Mouse (Mus musculus) kidney, embryonic 15.5 days (tissue): ENCODE measurements around the gene Ccdc152. TPM values are rescaled to one million over a fixed set of nuclear protein-coding genes. Genes with fewer than 3 reads are reported as not detected.

Experiments
- ATAC-seq: fragments of 200-750 bp; cut with Nextera tagmentation; replicated peaks from 2 replicates; pipeline ENCODE4 v1.8.0; 2017; ENCODE audit warnings: moderate TSS enrichment; ENCODE audit not compliant: low FRiP score
- H3K27ac ChIP-seq: fragments of 300-500 bp; sonication (generic); 2 replicates; pipeline ENCODE4 v1.5.1; 2015; ENCODE audit warnings: mild to moderate bottlenecking, inconsistent platforms
- H3K27me3 ChIP-seq: fragments of 300-500 bp; sonication (generic); 2 replicates; pipeline ENCODE4 v1.6.1; 2015; ENCODE audit warnings: inconsistent platforms
- H3K36me3 ChIP-seq: fragments of 300-500 bp; sonication (generic); 2 replicates; pipeline ENCODE4 v1.6.1; 2015; ENCODE audit warnings: inconsistent platforms
- H3K4me1 ChIP-seq: fragments of 300-500 bp; sonication (generic); 2 replicates; pipeline ENCODE4 v1.6.1; 2015; ENCODE audit warnings: inconsistent platforms
- H3K4me2 ChIP-seq: fragments of 300-500 bp; sonication (generic); 2 replicates; pipeline ENCODE4 v1.6.1; 2015; ENCODE audit warnings: moderate library complexity, mild to moderate bottlenecking, inconsistent platforms
- H3K4me3 ChIP-seq: fragments of 300-500 bp; sonication (generic); replicated peaks from 2 replicates; pipeline ENCODE4 v1.5.1; 2015; ENCODE audit warnings: mild to moderate bottlenecking, inconsistent platforms
- H3K9ac ChIP-seq: fragments of 300-500 bp; sonication (generic); 2 replicates; pipeline ENCODE4 v1.6.1; 2015; ENCODE audit warnings: mild to moderate bottlenecking, inconsistent platforms
- H3K9me3 ChIP-seq: fragments of 300-500 bp; sonication (generic); replicated peaks from 2 replicates; pipeline ENCODE4 v1.6.1; 2016; ENCODE audit warnings: inconsistent platforms
- WGBS: fragments of 180-500 bp; shearing (Covaris S2); methylation state at CpG from one replicate; pipeline ENCODE4 v1.1.7; 2015; ENCODE audit warnings: mixed read lengths; 5-methylcytosine and 5-hydroxymethylcytosine counted together
- polyA plus RNA-seq: library from polyadenylated mRNA; unstranded; fragments of >200 nt; fragmentation: Nextera tagmentation; extraction: Ambion mirVana; gene quantifications from 2 replicates; pipeline ENCODE4 v1.2.1, GENCODE M21; 2015

Gene Ccdc152
- polyA plus RNA-seq, result 0.37 TPM in 1 of 2 replicates, not detected in the other

DNA sequence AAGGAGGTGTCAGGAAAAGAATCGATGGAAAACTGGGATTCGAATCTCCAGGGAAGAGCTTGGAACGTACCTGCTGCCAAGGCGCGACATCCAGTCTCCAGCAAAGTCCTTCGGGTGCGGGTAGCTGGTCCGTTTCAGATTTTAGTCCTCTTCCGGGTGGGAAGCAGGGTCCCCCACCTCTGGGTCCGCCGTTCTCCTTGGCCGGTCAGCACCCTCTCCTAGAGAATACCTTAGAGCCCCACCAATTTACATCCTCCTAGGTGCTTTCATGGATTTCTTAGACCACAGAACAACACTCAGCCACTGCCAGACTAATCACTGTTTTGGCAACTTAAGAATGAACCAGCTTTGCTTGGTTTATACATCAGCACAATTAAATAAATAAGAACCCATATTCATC lies at the start of gene Ccdc152:
Gene Ccdc152 (minus strand): TSS at position 101 of the 400 bp plus-strand sequence.
- Histone ChIP-seq H3K27me3 (no peaks in the 10 kb centered on the region), H3K4me2 (no peak within 1 kb of the TSS), H3K9me3 (no peaks in the 10 kb centered on the region), H3K4me1 (no peaks in the 10 kb centered on the region), H3K4me3 (no peak within 1 kb of the TSS), H3K36me3 (no peaks in the 10 kb centered on the region), H3K27ac (no peak within 1 kb of the TSS), H3K9ac (no peak within 1 kb of the TSS)
- 91% methylated on average over 12 of the region's 12 CpGs for WGBS
- ATAC-seq, result no peak

DNA sequence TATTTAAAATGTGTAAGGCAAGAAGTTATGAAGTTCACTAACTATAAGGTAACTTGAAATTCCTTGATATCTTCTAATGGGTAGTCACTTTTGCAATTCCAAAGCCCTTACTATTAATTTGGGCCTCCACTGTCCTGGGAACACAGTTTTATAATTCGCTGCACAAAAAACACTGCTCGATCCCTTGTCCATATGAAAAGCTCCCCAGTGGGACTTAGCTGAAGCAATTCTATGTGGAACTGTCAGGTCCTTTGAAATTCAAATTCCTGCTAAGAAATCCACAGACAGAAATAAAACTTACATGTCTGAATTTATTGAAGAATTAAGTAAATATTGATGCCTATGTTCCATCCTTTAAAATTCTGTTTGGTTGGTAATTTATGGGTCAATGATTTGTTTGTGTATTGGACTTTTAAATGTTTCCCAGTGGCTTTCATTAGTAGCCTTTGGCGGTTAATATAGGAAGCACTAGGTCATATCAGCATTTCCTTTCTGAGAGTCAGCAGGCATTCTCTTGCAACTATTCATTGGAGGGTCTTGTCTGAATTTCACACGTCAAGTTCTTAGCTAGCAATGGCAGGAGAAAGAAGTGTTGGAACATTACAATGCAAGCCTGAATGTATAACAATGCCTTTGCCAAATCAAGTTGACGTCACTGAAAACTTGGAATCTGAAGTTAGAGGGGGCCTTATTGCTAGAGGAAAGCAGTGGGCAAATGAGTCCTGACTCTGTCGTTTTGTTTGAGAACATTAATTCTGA lies 46.2 kb upstream of the Ccdc152 start:
- Histone ChIP-seq H3K36me3 (0 out of 2 replicates have a peak, but pooled peaks cover 2% of the 10 kb centered on the region), H3K4me1 (no peaks in the 10 kb centered on the region), H3K27ac (no peak overlapping the region), H3K4me3 (no peak overlapping the region), H3K9ac (no peak overlapping the region), H3K9me3 (no peaks in the 10 kb centered on the region), H3K27me3 (no peaks in the 10 kb centered on the region), H3K4me2 (no peak overlapping the region)
- 69% methylated on average over 6 of the region's 6 CpGs for WGBS
- no peak for ATAC-seq

DNA sequence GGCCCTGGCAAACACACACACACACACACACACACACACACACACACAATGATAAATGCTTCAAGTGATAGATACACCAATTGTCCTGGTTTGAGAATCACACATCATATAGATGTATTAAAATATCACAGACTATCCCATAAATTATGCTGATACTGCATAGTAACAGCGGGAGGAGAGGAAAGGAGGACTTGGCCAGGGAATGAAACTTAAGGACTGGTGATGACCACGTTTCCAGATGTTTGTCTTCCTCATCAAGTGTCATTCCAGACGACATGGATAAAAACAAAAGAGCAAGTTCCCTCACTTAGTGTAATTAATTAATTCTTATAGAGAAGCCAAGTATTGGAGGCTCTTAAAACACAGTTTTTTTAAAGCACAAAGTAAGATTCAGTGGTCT lies 43.4 kb upstream of the Ccdc152 start:
- H3K36me3 ChIP-seq, result peaks cover 13% of the 10 kb centered on the region
- H3K9ac ChIP-seq, result no peak overlapping the region
- H3K9me3 ChIP-seq, result no peaks in the 10 kb centered on the region
- no peak for ATAC-seq
- H3K27ac ChIP-seq, result no peak overlapping the region
- H3K4me2 ChIP-seq, result no peak overlapping the region
- H3K4me1 ChIP-seq, result no peaks in the 10 kb centered on the region
- WGBS, result 33% methylated on average over 3 of the region's 3 CpGs
- H3K27me3 ChIP-seq, result no peaks in the 10 kb centered on the region
- H3K4me3 ChIP-seq, result no peak overlapping the region

DNA sequence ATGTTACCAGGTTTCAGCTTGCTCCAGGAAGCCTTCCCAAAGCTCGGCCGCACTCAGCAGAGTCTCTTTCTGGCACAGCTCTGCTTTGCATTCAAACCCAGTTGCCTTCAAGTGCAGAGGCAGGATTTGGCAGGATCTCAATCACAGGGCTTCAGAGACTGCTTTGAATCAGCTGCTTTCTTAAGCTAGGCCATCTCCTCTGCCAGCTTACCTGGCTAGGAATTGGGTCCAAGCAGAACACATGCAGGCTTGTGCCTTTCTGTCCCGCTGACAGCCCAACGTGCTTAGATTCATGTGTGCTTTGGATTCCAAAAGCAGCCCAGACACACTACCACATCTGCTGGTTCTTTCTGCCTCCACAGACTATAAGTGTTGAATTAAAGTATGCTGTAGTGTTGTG lies 41.2 kb upstream of the Ccdc152 start:
- WGBS, result 90% methylated on average over 4 of the region's 4 CpGs
- Histone ChIP-seq H3K4me3 (no peak overlapping the region), H3K9me3 (no peaks in the 10 kb centered on the region), H3K27ac (no peak overlapping the region), H3K4me1 (no peaks in the 10 kb centered on the region), H3K9ac (no peak overlapping the region), H3K36me3 (peaks cover 28% of the 10 kb centered on the region), H3K4me2 (no peak overlapping the region), H3K27me3 (no peaks in the 10 kb centered on the region)
- no peak for ATAC-seq

DNA sequence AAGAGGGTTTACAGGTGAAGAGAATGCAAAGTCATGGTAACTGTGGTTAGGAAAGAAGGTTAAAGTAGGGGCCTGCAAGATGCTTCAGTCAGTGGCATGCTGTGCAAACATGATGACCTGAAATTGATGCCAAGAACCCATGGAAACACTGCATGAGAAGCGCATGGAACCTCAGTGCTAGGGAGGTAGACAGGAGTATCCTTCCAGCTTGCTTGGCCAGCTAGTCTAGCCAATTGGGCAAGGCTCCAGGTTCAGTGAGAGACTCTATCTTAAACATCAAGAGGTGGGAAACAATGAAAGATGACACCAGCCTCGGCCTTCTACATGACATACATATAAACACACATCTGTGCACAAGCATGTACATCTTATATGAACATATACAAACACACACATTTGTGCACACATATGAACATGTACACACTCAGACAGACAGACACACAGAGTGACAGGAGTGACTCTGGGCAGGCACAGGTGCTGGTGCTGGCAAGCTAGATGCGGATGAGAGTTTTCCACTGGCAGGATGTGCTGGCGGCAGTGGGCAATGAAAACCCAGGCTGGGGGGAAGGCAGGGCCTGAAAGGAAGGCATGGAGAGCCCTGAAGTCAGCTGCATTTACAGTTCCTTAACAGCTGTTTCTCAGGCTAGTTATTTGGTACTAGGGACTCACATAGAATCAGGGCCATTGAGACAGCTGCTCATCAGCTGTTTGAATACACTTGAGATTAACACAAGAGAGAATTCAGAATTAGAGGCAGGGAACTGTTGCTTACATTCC lies 38.7 kb upstream of the Ccdc152 start:
- Histone ChIP-seq H3K9me3 (0 out of 2 replicates have a peak, but pooled peaks cover 5% of the 10 kb centered on the region), H3K4me2 (no peak overlapping the region), H3K9ac (no peak overlapping the region), H3K4me1 (no peaks in the 10 kb centered on the region), H3K27me3 (no peaks in the 10 kb centered on the region), H3K4me3 (no peak overlapping the region), H3K36me3 (peaks cover 41% of the 10 kb centered on the region), H3K27ac (no peak overlapping the region)
- 91% methylated on average over 4 of the region's 4 CpGs for WGBS
- ATAC-seq, result no peak

DNA sequence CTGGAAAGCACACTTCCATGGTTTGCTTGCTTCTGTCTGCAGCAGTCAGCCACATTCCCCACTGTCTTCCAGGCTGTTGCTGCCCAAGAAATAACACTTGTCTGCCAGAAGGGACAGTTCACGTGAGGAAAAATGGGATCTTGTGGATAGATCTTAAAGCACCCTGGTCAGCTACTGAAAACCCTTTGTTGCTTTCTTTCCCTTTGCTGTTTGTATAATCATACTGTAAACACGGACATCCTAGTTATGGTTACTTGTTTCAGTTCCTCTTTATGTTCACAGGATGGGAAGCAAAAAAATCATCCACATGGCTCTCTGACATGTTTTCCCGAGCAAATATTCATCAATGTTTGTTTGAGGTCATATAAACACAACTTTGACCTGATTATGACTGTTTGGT lies 36.5 kb upstream of the Ccdc152 start:
- WGBS, result 79% methylated on average over 3 of the region's 3 CpGs
- Histone ChIP-seq H3K36me3 (peaks cover 46% of the 10 kb centered on the region), H3K9ac (no peak overlapping the region), H3K9me3 (0 out of 2 replicates have a peak, but pooled peaks cover 5% of the 10 kb centered on the region), H3K4me1 (no peaks in the 10 kb centered on the region), H3K27ac (no peak overlapping the region), H3K27me3 (no peaks in the 10 kb centered on the region), H3K4me3 (no peak overlapping the region), H3K4me2 (no peak overlapping the region)
- ATAC-seq, result no peak

DNA sequence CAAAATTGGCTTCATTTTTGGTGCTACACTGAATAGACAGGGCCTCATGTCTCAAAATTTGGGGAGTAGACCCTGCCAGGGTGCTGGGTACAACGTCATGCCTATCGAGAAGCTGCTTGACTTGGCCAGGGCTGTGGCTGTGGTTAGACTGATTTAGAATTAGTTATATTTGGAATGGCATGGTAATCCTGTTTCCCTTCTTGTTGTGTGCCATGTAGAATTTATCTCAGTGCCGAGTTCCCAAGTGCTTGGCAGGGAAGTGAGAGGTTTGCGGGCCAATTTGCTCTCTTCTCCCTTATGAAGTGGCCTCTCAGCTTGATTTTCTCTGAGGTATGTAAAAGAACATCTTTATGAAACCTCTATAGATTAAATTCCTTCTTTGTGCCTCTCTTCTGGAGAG lies 29.2 kb upstream of the Ccdc152 start:
- Histone ChIP-seq H3K36me3 (peaks cover 23% of the 10 kb centered on the region), H3K4me3 (no peak overlapping the region), H3K9me3 (0 out of 2 replicates have a peak, but pooled peaks cover 5% of the 10 kb centered on the region), H3K4me1 (no peaks in the 10 kb centered on the region), H3K9ac (no peak overlapping the region), H3K27me3 (no peaks in the 10 kb centered on the region), H3K27ac (no peak overlapping the region), H3K4me2 (no peak overlapping the region)
- WGBS, result 93% methylated on average over 4 of the region's 4 CpGs
- no peak for ATAC-seq

DNA sequence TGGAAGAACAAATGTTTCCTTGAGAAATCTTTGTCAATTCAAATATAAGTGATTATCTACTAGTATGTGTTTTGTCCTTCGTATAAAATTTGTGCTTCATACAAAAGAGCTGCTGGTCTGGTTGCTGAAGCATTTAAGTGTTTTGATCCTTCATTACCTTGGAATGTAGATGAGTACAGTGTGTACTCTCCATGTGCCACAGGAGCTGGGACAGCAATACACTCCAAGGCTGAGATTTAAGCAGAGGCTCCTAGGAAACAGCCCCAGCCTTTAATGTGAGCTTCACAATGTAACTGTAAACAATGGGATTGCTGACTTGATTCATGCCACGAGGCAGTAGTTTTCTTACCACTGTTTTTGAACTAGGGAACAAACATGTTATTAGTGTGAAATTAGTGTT lies 28.5 kb upstream of the Ccdc152 start:
- Histone ChIP-seq H3K36me3 (peaks cover 16% of the 10 kb centered on the region), H3K9me3 (no peaks in the 10 kb centered on the region), H3K4me3 (no peak overlapping the region), H3K4me2 (no peak overlapping the region), H3K27ac (no peak overlapping the region), H3K9ac (no peak overlapping the region), H3K27me3 (no peaks in the 10 kb centered on the region), H3K4me1 (no peaks in the 10 kb centered on the region)
- ATAC-seq, result no peak
- 80% methylated on average over 2 of the region's 2 CpGs for WGBS

DNA sequence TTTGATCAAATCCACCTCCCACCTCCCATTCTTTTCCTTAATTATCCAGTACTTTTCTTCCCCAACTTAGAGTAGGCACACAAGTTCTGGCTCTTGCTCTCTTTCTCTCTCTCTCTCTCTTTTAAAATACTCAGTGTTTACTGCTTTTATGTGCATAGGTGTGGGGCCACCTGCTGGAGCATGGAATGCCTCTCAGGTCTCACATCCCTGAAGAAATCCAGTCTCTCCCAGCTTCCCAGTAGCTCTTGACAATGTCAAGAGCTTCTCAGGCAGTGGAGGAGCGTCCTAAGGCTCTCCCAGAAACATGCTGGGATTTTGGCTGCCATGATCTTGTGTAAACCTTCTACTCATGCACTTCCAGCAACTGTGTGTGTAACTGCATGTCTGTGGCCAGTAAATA lies 27.0 kb upstream of the Ccdc152 start:
- Histone ChIP-seq H3K9me3 (no peaks in the 10 kb centered on the region), H3K9ac (no peak overlapping the region), H3K4me1 (no peaks in the 10 kb centered on the region), H3K27me3 (no peaks in the 10 kb centered on the region), H3K27ac (no peak overlapping the region), H3K36me3 (peaks cover 10% of the 10 kb centered on the region), H3K4me3 (no peak overlapping the region), H3K4me2 (no peak overlapping the region)
- WGBS, result 86% methylated on average over 1 of the region's 1 CpGs
- ATAC-seq, result no peak

DNA sequence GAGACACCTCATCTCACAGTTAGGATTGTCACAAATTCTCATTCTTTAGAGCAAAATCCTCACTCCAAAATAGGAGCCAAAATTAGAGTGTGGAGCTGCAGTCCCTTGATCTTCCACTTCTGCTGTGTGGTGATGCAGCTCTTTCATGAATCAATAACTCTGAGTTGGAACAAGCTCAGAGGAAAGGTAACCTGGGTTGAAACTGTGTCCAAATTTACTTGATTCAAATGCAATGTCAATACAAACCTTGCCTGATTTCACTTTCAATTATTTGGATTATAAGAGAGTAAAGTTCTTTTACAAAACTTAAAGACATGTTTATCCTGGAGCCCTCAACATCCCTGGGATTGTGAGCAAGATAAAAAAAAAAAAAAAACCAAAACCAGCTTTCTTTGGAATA lies 19.7 kb upstream of the Ccdc152 start:
- peaks cover 10% of the 10 kb centered on the region for H3K36me3 ChIP-seq
- no peaks in the 10 kb centered on the region for H3K27me3 ChIP-seq
- H3K4me3 ChIP-seq, result no peak overlapping the region
- H3K9ac ChIP-seq, result no peak overlapping the region
- no peak overlapping the region for H3K4me2 ChIP-seq
- no peaks in the 10 kb centered on the region for H3K4me1 ChIP-seq
- no peaks in the 10 kb centered on the region for H3K9me3 ChIP-seq
- ATAC-seq, result no peak
- no peak overlapping the region for H3K27ac ChIP-seq

DNA sequence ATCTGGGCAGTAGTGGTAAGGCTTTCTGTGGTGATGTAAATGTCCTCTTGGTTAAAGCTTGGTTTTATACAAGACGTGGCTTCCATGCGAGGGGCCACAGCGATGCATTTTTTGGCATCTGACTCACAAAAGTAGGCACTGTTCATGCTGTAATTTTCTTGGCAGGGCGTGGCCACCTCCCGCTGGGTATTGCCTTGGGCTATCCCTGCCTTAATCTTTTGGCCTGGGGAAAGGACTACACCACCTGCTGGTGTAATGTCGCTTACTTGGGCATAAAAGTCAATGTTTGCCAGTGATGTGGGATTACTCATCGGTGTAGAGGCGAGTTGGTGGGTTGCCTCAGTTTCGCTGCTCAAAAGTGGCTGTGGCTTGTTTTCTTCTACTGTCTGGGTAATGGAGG lies 16.6 kb upstream of the Ccdc152 start:
- Histone ChIP-seq H3K36me3 (peaks cover 10% of the 10 kb centered on the region), H3K4me1 (no peaks in the 10 kb centered on the region), H3K9ac (no peak overlapping the region), H3K9me3 (no peaks in the 10 kb centered on the region), H3K27me3 (no peaks in the 10 kb centered on the region), H3K27ac (no peak overlapping the region), H3K4me3 (no peak overlapping the region), H3K4me2 (no peak overlapping the region)
- 91% methylated on average over 9 of the region's 9 CpGs for WGBS
- no peak for ATAC-seq

DNA sequence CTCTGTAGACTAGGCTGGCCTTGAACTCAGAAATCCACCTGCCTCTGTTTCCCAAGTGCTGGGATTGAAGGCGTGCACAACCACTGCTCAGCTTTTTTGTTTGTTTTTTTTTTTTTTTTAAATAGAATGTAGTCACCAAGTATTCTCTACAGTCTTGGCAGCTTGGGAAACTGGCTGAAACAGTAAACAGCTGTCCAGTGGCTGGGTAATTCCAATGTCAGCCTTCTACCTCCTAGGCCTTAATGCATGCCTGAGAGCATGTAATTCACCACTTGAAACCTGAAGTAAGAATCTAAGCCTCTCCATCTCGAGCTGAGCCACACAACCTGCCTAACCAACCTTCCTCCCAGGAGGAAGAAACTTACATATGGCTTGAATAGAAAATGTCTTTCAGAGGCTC lies 13.3 kb upstream of the Ccdc152 start:
- 77% methylated on average over 2 of the region's 2 CpGs for WGBS
- Histone ChIP-seq H3K4me3 (no peak overlapping the region), H3K27ac (no peak overlapping the region), H3K4me2 (no peak overlapping the region), H3K27me3 (no peaks in the 10 kb centered on the region), H3K9me3 (no peaks in the 10 kb centered on the region), H3K4me1 (no peaks in the 10 kb centered on the region), H3K9ac (no peak overlapping the region), H3K36me3 (peaks cover 10% of the 10 kb centered on the region)
- no peak for ATAC-seq
